Mouse (Mus musculus) Muller cell, postnatal 12 days (primary cell): ENCODE measurements around the gene Dennd6a.
A peak's percentile ranks its signal among the peaks of the same experiment; 100 is the strongest.
"Not testable (repeated sequence)": the region's sequence is repeated elsewhere in the genome, so short reads cannot be mapped to it uniquely, and the experiment has no call there.

Experiments
- DNase-seq: peaks from one replicate; pipeline ENCODE4 v3.0.0-alpha.2; 2015; ENCODE audit errors: inconsistent ontology term

Gene Dennd6a

DNA sequence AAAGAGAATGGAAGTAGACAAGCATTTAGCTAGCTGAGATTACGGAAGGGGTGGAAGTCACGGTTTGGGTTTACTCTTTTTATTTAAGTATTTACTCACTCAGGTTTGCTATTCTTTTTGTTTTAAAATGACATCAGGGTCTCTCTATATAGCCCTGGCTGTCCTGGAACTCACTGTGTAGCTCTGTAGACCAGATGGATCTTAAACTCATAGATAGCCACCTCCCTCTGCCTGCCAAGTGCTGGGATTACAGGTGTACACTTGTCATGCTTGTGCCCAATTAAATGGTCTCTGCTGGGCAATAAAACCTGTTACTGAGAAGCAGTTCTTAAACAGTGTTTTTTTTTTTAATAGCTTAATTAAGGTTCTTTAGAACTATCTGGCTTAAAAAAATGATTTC lies 66.3 kb downstream of the Dennd6a start:
- DNase-seq = no peak

DNA sequence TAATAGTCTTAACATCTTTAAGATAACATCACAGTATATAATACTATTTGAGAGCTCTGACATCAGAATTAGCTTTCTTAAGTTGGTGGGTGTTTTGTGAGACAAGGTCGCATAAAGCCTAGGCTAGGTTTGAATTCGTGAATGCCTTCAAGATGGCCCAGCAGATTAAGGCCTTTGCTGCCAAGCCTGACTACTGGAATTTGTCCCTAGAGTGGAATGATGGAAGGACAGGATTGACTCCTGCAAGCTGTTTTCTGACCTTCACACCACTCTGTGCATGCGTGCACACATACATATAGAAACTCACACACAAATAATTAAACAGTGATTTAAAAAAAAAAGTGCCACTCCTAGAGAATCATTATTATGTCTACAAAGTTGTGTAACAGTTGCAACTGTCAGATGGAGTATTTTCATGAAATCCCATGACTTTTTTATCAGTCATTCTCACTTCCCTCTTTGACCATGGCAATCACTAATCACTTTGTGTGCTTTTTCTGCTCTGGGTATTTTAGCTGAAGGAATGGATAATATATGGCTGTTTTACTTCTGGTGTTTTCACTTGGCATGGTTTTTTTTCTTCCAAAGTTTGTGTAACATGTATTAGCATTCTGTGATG lies 69.5 kb downstream of the Dennd6a start:
- DNase-seq = no peak

DNA sequence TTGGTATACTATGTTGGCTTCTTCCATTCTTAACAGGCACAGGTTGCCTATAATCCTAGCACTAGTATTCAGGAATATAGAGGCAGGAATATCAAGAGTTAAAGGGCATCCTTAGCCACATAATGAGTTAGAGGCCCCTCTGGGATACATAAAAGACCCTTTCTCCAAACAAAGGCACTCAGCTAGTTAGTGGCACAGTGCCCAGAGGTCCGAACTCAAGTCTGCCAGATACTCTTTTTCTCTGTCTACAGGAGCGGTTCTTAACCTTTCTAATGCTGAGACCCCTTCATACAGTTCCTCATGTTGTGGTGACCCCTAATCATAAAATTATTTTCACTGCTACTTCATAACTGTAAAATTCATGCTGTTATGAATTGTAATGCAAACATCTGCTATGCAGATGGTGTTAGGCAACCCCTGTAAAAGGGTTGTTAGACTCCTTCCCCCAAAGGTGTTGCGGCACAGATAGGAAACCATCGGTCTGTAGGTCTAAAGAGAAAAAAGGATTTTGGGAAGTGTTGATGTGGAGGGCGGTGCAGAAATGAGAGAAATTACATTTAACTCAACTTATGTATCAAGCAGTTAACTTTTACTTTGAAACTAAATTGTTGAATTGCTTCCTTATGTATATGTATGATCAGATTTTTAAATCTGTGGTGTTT lies 72.5 kb downstream of the Dennd6a start:
- peak; percentile 37 for DNase-seq

DNA sequence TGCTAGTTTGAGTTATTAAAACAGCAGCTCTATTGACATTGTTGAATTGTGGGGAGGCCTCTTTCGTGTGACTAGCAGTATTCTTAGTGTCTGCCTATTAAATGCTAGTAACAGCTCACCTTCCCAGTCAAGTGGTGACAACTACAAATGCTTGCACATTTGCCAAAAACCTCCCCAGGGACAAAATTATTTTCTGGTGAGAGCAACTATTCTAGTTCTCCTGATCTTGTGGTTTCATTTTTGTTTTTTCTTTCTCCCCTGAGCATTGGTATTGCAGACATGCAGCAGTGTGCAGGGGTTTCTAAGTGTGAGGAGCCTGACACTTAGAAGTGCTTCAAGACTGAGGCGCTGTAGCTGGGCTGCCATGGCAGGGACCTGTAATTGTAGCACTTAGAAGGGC lies 74.2 kb downstream of the Dennd6a start:
- DNase-seq = no peak

DNA sequence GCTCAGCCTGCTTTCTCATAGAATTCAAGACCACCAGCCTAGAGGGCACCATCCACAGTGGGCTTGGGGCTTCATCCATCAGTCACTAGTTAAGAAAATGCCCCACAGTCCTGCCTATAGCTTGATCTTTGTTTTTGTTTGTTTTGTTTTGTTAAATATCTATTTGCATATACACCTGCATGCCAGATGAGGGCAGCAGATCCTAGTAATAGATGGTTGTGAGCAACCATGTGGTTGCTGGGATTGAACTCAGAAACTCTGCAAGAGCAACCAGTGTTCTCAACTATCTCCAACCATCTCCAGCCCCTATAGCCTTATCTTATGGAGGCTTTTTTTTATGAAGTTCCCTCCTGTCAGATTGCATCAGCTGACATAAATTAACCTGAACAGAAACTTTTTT lies 78.2 kb downstream of the Dennd6a start:
- no peak for DNase-seq

DNA sequence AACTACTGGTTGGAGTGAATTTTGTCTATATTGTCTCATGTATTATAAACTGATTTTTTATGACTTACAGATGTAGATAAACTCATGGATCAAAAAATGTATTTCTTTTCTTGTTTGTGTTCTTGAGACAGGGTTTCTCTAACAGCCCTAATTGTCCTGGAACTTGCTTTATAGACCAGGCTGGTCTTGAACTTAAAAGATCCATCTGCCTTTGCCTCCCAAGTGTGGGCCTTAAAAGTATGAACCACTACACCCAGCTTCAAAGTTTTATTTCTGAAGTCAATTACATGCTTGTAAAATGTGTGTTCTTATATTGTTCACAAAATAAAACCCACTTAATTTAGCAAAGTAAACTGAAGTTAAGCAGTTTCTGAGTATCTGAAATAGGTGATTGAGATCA lies 84.5 kb downstream of the Dennd6a start:
- no peak for DNase-seq

DNA sequence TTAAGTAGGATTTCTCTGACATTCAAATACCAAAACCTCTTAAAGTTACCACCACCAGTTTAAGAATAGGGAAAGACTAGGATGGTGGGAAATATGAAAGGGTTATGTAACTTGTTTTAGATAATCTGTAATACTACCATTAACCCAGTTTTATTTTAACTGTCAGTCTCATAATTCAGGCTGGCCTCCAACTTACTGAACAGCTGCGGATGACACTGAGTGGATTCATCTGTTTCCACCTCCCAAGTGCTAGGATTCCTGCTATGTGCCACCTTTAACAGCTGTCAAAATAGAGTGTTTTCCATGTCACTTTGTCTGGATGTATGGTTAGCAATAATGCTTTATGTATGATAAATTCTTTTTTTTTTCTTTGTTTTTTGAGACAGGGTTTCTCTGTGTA lies 86.6 kb downstream of the Dennd6a start:
- no peak for DNase-seq

DNA sequence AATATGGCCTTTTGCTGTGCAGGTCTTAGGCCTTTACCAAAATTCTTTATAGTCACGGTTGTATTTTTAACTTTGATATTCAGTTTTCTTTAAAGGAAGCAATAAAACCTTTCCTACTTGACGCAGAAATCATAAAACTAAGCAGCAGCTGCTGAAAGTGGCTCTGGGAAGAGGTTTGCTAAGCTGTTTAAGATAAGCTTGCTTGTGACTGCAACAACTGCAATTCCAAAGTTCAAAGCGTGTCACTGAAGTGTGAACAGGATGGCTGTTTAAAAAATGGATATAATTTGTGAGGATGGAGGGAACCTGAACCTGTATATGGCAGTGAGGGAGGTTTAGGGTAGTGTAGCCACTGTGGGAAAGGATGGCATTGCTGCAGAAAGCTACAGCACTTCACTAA lies 88.4 kb downstream of the Dennd6a start:
- DNase-seq = no peak

DNA sequence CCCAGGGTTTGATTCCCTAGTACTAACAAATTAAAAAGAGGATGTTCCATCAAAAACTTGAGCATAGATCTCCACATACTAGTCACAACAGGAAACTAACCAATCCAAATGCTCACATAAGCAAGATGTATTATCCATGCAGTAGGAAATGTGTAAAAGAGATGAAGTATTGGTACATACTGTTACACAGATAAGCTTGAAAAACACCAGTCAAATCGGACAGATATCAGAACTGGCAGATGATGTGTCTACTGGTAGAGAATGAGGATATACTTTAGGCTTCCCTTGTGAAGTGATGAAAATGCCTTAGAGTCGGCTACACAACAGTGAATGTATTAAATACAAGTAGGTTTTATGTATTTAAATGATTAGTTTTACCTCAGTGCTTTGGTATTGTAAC lies 88.8 kb downstream of the Dennd6a start:
- DNase-seq = no peak

DNA sequence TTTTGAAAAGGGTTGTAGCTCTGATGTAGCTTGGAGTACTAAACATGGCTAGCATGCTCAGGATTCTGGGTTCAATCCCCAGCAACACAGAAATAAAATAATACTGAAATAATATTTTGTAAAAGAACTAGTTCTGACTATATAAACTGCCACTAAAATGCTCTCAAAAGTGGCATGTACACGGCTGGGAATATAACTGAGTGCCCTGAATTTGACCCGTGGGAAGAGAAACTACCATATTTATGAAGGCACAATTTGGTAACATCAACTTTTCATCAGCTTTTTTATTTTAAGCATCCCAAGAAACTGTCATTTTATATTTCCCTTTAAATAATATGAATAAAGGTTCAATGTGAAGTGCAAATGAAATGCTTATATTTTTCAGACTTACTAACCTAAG lies 90.2 kb downstream of the Dennd6a start:
- no peak for DNase-seq

DNA sequence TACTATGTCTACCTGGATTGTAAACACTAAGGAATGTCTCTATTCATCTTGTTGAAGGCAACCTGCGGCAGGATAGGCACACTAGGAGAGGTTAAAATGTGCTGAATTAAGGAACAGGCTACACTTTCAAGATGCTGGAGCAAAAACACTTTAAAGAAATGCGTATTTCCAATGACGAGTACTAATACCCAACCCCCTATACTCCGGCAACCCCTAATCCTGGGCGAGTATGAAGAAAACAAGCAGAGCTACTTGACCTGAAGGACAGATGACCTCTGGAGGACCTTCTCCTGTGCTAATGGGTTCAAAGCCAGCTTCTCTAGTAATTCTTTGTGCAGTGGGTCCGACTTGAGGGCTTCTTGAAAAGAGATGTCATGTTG lies 94.3 kb downstream of the Dennd6a start:
- peak; percentile 36 for DNase-seq

DNA sequence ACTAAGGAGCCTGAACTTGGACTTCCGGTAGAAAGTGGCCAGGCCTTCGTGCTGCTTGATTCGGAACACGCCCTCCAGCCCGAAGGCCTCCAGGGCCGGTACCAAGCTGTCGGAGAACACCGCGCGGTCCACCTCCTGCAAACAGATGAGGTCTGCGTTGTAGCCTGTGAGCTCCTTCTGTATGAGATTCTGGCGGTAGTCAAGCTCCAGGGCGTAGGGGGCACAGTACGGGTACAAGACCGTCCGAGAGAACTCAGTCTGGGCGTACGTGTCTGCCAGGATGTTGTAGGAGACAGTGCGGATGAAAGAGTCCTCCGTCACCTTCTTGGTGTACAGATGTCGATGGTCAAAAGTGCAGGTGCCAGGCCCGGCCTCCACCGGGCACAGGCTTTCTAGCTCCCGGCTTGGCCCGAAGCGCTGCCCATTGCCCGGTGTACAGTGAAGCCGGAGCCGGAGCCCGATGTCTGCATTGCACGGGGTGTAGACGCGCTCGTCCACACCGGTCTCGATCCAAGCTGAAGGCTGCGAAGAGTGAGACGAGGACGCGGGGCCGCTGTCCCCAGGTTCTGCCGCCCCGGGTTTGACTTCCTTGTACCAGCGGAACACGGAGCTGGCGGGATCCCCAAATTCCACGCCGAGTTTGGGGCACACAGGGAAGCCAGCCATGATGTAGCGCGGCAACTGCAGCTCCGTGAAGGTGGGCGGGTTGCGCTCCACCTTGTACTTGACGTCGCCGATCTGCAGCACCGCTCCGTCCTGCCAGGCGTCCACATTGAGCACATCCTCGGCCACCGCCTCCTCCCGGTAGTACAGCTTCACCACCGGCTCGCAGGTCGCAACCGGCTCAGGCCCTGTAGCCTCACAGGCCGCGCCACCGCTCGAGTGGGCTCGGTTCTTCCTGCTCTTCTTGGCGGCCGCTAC lies 95.0 kb downstream of the Dennd6a start:
- peak; percentile 55 for DNase-seq

DNA sequence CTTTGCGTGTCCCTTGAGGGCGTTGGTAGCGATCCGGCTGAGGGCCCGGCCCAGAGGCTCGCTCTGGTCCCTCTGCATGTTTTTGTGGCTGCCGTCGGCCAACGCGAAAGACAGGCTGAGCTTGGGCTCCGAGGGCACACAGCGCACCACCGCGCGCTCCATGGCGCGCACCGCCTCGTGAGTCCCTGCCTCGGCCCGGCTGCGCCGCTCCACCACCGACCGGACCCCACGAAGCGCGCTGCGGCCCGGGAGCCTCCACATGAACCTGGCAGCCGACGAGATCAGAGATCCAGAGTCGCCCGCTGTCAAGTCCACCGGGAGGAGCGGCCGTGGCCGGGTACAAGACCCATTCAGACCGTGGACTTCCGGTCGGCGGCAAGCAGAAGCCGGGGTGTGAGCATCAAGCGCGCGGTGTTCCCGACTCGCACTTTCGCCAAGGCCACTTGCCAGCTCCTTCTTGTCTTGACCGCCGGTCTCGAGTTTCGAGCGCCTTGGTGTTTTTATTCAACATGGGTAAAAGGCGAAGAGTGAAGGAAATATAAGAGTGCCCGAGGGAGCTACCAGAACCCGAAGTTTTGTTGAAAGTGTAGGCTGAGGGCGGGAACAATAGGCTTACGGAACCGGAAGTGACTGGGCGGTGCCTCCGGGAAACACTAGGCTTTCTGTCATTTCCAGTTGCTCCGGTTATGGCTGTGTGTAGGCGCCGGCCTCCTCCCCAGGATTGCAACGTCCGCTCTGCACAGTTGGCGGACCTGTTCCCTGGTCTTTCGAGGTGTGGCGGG lies 95.8 kb downstream of the Dennd6a start, which contains the start of gene Pde12:
Gene Pde12 (minus strand): TSS at position 592 of the 782 bp plus-strand sequence.
- DNase-seq = peak; percentile 98

DNA sequence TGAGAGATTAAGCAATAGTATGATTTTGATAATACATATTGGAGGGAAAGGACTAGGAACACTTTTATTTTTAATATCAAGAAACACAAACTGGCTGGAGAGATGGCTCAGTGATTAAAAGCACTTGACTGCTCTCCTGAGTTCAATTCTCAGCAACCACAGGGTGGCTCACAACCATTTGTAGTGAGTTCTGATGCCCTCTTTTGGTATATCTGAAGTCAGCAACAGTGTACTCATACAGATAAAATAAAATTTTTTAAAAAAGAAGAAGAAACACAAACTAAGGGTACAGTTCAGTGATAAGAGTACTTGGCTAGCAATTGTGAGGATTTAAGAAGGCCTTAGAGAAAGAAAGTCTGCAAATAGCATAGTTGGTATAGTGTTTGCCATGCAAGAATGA lies 97.3 kb downstream of the Dennd6a start:
- DNase-seq = no peak

DNA sequence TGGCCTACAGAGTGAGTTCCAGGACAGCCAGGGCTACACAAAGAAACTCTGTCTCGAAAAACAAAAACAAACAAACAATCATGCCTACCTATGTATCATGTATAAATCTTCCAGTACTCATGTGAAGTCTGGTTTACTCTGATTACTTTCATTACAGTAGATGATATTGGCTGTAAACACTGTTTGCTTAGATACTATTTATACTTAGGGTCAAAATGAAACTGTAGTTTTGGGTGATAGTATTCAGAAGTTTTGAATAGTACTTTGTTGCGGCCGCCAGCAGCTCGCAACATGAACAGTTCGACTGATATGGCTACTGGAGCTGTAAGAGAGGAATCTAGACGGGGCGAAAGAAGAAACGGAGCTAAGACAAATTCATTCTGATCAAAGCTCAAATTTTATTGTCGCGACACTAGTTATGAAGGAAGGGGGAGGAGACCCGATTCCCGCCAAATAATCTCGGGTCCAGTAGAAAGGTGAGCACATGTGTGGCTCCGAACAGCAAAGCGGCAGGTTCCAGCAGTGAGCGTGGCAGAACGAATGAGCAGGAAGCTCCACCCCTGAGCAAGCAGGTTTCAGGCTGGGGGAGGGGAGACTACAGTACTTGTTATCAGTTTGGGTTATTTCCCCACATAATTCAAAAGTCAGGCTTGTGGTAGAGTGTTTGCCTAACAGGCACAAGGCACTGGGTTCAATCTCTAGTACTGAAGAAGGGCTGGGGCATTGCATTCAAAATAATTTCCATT lies 98.4 kb downstream of the Dennd6a start:
- DNase-seq = not testable (repeated sequence)

DNA sequence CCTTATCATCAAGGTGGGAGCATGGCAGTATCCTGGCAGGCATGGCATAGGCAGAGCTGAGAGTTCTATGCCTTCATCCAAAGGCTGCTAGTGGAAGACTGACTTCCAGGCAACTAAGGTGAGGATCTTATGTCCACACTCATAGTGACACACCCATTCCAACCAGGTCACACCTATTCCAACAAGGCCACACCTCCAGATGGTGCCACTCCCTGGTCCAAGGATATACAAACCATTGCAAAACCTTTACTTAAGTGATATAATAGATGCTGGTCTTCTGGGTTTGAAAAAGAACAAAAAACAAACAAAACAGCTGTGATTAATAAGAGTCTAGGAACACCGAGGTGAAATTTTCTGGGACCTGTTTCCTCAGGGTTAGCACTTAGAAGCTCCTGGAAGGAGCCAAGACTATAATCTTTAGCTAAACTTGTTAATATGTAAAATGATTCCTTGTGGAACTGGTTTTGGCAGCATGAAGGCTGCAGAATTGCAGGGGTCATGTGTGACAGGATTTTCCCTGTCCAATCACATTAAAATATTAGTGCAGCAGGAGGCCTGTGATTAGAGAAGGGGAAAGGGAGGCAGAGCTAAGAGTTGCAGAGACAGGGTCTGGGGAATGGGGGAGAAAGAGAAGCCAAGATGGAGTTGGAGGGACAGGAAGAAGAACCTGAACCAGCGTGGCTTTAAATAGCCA lies 101.0 kb downstream of the Dennd6a start:
- not testable (repeated sequence) for DNase-seq

DNA sequence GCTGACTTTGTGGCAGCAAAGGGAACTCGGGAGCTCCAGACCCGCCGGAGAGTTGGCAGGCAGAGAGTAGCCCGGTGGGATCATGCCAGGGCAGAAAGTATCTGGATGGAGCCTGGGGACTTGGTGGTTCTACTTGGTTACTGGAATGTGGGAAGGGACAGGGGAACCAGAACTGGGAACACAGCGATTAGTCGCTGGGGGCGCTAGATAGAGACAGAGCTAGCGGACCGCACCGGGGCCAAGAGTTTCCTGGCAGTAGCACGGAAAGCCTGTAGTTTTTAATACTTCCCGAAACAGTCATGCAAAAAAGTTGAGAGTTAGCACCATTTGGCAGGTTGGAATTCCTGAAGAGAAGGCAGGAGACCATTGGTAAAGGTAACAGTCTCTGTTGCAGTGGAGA lies 101.7 kb downstream of the Dennd6a start:
- DNase-seq = no peak

DNA sequence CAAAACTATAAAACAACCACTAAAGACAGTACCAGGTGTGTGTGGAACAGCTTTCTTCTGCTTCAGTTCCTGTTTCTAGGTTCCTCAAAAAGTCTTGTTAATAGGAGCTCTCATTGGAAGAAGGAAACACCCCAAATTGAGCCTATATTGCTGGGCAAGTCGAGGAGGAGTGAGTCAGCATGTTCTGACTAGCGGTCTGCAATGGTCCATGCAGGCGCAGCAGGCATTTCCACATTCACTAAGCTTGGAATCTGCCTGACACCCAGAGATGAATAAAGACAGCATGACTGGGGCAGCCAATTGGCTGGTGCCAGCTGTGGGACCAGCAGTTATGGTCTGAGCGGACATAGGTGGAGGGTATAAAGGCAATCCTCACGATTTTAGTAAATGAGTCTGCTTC lies 102.1 kb downstream of the Dennd6a start:
- DNase-seq = no peak
